Mouse (Mus musculus) adipocyte (in vitro differentiated cells): ENCODE data around the gene Eif3l.
A peak's percentile ranks its signal among the peaks of the same experiment; 100 is the strongest.

Source experiments
- DNase-seq: peaks from one replicate; pipeline ENCODE4 v3.0.0-alpha.2; 2016; ENCODE audit warnings: low spot score

The Eif3l gene

GRCm38 (mm10) chr15:79124331-79124875 is 49.4 kb downstream of the Eif3l start:
- DNase-seq = no peak

GRCm38 (mm10) chr15:79126217-79126932 is 51.4 kb downstream of the Eif3l start:
- DNase-seq = peak; percentile 53

DNA sequence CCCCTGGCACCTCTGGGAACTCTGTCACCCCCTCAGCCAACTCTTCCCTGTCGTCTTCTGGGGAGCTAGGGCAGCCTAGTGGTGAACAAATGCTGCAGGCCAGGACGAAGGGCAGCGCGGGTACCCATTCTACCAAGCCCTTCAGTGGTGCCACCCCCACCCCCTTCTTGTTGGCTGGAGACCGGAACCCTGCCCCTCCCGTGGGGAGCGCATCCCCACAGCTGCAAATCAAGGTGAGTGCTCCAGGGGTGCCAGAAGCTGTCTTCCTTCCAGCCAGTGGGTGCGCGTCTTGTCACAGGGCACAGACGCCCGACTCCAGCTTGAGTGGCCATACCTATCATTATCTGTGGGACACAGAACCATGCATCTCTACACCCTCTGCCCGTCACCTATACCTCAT is 52.1 kb downstream of the Eif3l start:
- DNase-seq = no peak

DNA sequence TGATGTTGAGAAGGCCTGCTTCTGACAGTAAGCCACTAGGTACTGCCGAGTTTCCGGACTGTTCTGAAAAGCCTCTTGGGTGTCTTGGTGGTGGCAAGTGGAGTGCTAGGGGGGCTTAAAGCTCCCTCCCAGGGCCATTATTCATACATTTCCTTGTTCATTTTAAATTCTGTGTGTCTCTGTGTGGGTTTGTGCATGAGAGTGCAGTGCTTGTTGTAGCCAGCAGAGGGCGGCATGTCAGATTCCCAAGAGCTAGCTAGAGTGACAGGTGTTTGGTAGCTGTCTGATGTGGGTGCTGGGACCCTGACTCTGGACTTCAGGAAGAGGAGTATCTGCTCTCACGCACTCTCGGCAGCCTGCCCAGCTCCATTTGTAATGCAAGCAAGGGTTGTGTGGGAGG is 53.2 kb downstream of the Eif3l start:
- no peak for DNase-seq

DNA sequence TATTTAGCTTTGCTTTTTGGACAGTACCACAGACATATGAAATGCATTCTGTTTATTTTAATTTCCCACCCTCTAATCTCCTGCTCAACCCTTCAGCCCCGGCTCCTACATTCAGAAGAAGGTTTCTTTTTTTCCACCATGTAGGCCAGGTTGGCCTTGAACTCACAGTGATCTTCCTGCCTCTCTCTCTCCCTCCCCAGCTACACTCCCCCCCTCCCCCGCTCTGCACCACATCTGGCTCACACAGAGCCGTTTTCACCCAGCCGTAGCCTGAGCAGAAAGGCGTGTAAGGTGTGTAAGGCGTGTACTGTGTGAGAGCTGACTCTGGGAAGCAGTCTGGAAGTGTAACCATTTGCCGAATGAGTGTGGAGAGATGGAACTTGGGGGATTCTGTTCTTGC is 54.3 kb downstream of the Eif3l start:
- DNase-seq = no peak

GRCm38 (mm10) chr15:79130782-79131181 is 55.8 kb downstream of the Eif3l start:
- no peak for DNase-seq

DNA sequence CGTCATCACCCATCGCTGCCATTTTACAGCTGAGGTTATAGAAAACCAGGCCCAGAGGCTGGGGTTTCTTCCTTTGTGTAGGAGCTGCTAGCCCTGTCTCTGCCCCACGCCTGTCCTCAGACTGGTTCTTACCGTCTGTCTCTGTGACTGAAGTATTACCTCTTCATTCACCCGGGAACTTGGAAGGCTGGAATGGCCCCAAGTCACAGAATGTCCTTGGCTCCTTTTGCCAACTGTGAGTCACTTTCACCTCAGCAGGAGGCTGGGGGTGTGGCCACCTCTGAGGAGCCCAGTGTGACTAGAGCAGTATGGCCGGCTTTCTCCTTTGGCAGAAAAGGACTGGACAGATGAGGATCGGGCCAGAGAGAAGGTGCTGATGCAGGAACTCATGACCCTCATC is 56.5 kb downstream of the Eif3l start:
- DNase-seq = peak; percentile 87

DNA sequence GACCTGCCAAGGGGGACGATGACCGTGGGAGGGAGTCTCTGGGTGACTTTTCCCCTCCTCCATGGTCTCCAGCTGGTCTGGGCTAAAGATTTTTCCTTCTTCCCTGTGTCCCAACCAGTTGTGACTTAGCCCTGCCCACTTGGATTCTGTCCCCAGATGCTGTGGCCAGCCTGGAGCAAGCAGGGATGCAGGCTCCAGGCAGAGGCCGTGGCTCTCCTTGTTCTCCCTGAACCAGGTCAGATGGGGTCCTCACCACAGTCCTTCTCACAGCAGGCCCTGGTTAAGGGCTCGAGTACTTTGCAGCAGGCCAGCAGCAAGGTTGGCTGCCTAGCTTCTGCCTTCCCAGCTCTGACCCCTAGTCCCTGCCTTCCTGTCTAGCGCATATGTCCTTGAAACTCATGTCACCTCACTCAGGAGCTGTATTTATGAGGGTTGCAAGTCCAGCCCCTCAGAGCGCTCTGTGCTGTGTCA is 58.2 kb downstream of the Eif3l start:
- peak; percentile 64 for DNase-seq

DNA sequence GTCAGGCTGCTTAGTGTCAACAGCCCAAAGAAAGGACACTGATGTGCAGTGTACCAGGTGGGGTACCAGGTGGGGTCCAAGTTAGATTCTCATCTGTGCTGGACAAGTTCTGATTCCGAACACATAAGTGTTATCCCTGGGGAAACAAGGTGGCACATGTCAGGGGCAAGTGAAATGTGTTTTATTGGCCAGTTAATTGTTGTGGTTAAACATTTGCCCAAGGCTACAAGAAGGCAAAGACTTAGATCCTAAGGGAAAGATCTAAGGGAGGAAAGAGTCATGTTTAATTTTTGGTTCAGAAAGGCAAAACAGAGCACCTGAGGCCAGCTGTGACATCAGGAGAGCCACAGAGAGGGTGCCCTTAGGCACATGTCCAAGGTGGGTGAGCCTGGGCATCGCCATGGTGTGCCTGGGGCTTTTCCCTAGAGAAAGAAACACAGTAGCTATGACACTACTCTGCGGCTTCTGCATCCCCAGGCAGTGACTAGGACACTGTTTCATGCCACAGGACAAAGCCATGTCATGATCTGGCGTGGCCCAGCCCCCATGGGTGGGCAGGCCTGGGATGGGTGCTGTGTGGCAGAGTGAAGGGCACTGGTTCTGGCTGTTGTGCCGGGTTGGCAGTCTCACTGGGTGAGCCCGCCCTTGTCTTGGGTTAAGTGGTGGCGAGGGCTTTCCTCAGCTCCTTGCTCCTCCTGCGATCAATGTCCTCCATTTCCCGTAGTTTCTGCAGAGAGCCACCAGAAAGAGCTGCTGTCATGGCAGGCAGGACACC is 59.7 kb downstream of the Eif3l start:
- DNase-seq = no peak

DNA sequence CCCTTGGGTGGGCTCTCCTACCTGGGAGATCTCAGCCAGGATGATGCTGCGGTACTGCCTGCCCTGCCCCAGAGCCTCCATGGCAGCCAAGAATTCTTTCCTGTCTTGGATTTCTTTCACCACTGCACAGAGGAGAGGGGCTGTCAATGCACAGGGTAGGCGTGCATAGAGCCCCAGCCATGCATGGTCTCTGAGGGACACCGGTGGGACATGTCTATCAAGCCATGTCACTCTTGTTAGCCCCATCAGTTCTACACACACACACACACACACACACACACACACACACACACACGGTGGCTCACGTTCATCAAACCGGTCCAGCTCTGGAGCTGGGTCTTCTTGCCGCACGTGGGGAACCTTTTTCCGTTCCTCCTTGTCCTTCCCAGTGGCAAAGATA is 60.4 kb downstream of the Eif3l start:
- DNase-seq = no peak

DNA sequence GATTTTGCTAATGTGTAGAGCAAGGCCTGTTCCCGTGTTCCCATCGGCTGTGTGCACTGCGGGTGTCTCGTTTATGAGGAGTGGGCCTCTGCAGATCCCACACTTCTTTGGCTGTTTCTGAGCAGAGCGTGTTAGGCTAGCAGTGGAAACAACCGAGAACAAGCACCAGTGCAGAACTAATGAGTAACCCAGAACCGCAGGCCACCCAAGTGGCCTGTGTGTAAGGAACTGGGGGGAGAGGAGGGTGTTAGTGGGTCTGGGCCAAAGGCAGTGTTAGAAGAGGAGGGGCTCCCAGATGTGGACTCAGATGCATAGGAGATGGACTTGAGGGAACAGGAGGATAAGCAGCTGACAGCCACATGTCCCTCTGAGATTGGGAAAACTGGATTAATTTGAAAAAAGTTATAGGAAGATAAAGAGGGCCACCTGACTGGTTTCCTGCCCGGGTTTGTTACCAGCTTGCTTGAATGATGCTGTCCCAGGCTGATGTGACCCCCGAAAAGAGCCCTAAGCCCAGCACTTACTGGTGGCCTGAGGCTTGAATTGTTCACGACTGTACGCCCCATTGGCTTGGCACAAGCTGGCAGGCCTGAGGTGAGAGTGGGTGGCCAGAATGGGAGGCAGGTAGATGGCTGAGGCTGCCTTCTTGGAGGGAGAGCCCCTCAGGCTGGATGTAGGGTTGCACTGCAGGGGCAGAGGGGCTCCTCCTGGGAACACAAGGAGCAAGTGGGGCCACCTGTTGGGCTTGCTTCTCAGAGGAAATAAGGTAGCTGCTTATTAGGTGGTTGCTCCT is 61.0 kb downstream of the Eif3l start:
- no peak for DNase-seq

- DNase-seq = no peak
Observed at GRCm38 (mm10) chr15:79139640-79140039, 64.7 kb downstream of the Eif3l start.

DNA sequence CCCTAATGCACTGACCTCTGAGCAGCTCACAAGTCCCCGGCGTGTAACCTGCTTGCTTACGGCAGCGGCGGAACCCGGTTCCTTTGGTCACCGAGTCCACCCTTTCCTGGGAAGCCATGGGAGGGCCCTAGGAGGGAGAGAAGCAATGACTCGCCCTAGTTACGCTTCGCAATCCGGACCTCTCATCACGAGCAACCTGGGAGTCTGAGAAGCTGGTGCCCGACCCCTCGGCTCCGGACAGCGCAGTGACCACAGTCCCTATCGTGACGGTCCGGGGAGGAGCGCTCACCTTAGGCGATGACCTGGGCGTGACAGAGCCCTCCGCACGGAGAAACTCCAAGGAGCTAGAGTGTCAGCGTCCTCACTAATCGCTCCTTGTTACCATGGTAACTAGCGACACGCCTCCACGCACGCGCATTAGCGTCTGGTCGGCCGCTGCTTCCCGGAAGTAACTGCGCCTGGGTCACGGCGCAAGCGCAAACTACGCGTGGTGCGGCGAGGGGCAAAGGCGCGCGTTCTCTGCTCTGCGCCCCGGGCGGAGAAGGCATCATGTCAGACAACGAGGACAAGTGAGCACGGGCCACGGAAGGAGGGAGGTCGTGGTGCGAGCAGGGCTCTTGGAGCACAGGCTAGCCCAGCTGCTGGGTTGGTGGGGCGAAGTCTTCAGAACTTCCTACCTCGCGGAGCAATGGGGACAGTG is 66.0 kb downstream of the Eif3l start, which contains the start of the genes Polr2f and 1700088E04Rik:
Gene Polr2f (plus strand): TSS at position 144 of the 700 bp plus-strand sequence.
Gene 1700088E04Rik (minus strand): TSS at position 388 of the 700 bp plus-strand sequence.
- peak; percentile 95 for DNase-seq

DNA sequence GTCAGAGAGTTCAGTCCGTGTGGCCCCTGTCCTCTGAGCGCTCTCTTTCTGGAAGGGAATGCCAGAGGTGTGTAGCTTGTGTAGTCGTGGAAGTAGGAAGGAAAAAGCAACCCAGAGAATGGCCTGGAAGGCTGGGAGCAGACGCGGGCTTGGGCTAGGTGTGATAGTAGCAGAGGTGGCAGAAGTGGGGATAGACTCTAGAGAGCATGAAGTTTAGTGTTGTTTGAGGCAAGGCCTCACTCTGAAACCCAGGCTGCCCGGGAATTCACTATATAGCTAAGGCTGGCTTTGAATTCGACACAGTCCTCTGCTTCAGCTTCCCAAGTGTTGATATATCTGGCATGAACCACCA is 66.6 kb downstream of the Eif3l start:
- DNase-seq = no peak

GRCm38 (mm10) chr15:79143316-79143715 is 68.3 kb downstream of the Eif3l start:
- no peak for DNase-seq
